Mouse (Mus musculus) adrenal gland, adult 18-20 months (tissue): ENCODE results near the gene Gm28048. TPM values are rescaled to one million over a fixed set of nuclear protein-coding genes. Genes with fewer than 3 reads are reported as not detected.

ENCODE experiments used
- DNase-seq, 2 experiments: peaks; one replicate each; pipeline ENCODE4 v3.0.0; 2021 to 2022; ENCODE audit warnings: low spot score in 2 of 2
- total RNA-seq, 2 experiments: library from RNA; stranded (reverse); gene quantifications; 1 replicate in 1 of 2; 2 replicates in 1 of 2; pipeline ENCODE4 v1.2.3; 2021

The Gm28048 gene
- total RNA-seq, 2 experiments from 2014 or later: 23.9 to 39.5 TPM

GRCm38 (mm10) chr11:22952668-22953067 lies 29.2 kb downstream of the Gm28048 start:
- DNase-seq: no peak

GRCm38 (mm10) chr11:22950131-22950530 lies 31.8 kb downstream of the Gm28048 start:
- no peak for DNase-seq

GRCm38 (mm10) chr11:22949101-22949500 lies 32.8 kb downstream of the Gm28048 start:
- no peak for DNase-seq

GRCm38 (mm10) chr11:22938983-22939382 lies 42.9 kb downstream of the Gm28048 start:
- DNase-seq: no peak

- DNase-seq: no peak
Measured at GRCm38 (mm10) chr11:22937716-22938316, 44.1 kb downstream of the Gm28048 start.

GRCm38 (mm10) chr11:22936446-22937125 lies 45.3 kb downstream of the Gm28048 start:
- no peak for DNase-seq

- no peak for DNase-seq
Measured at GRCm38 (mm10) chr11:22932167-22932566, 49.7 kb downstream of the Gm28048 start.

GRCm38 (mm10) chr11:22931320-22931905 lies 50.5 kb downstream of the Gm28048 start:
- no peak for DNase-seq

GRCm38 (mm10) chr11:22930129-22930528 lies 51.8 kb downstream of the Gm28048 start:
- no peak for DNase-seq

GRCm38 (mm10) chr11:22928586-22929169 lies 53.2 kb downstream of the Gm28048 start:
- DNase-seq: no peak

GRCm38 (mm10) chr11:22923606-22924005 lies 58.3 kb downstream of the Gm28048 start:
- DNase-seq: no peak

GRCm38 (mm10) chr11:22922546-22922945 lies 59.3 kb downstream of the Gm28048 start:
- DNase-seq: no peak

- no peak for DNase-seq
Measured at GRCm38 (mm10) chr11:22919336-22919735, 62.6 kb downstream of the Gm28048 start.

- DNase-seq: no peak
Measured at GRCm38 (mm10) chr11:22917786-22918185, 64.1 kb downstream of the Gm28048 start.

GRCm38 (mm10) chr11:22913744-22914143 lies 68.1 kb downstream of the Gm28048 start:
- DNase-seq: no peak

- DNase-seq: no peak
Measured at GRCm38 (mm10) chr11:22911831-22912230, 70.1 kb downstream of the Gm28048 start.

GRCm38 (mm10) chr11:22906453-22906865 lies 75.4 kb downstream of the Gm28048 start:
- DNase-seq: no peak

GRCm38 (mm10) chr11:22902923-22903322 lies 79.0 kb downstream of the Gm28048 start:
- no peak for DNase-seq

GRCm38 (mm10) chr11:22900041-22900440 lies 81.8 kb downstream of the Gm28048 start:
- no peak for DNase-seq

- no peak for DNase-seq
Measured at GRCm38 (mm10) chr11:22897642-22898041, 84.2 kb downstream of the Gm28048 start.

GRCm38 (mm10) chr11:22897127-22897526 lies 84.8 kb downstream of the Gm28048 start:
- DNase-seq: no peak

GRCm38 (mm10) chr11:22893075-22893474 lies 88.8 kb downstream of the Gm28048 start:
- DNase-seq: no peak
